Mouse (Mus musculus) midbrain, embryonic 10.5 days (tissue): ENCODE results near the gene Men1. TPM values are rescaled to one million over a fixed set of nuclear protein-coding genes. Genes with fewer than 3 reads are reported as not detected.

Experiments
- DNase-seq: peaks from one replicate; pipeline ENCODE4 v3.0.0-alpha.2; 2017; ENCODE audit warnings: low spot score
- H3K27ac ChIP-seq: fragments of 300-500 bp; sonication (generic); replicated peaks from 2 replicates; pipeline ENCODE4 v1.5.1; 2016; ENCODE audit warnings: mild to moderate bottlenecking
- H3K27me3 ChIP-seq: fragments of 300-500 bp; sonication (generic); 2 replicates; pipeline ENCODE4 v1.6.1; 2016; ENCODE audit warnings: low read depth, mild to moderate bottlenecking; ENCODE audit not compliant: poor library complexity, severe bottlenecking
- H3K36me3 ChIP-seq: fragments of 300-500 bp; sonication (generic); 2 replicates; pipeline ENCODE4 v1.6.1; 2016; ENCODE audit warnings: mild to moderate bottlenecking, moderate library complexity
- H3K4me1 ChIP-seq: fragments of 300-500 bp; sonication (generic); 2 replicates; pipeline ENCODE4 v1.6.1; 2016
- H3K4me3 ChIP-seq: fragments of 300-500 bp; sonication (generic); 2 replicates; pipeline ENCODE4 v1.5.1; 2016; ENCODE audit warnings: mild to moderate bottlenecking, moderate library complexity
- H3K9me3 ChIP-seq: fragments of 300-500 bp; sonication (generic); replicated peaks from 2 replicates; pipeline ENCODE4 v1.6.1; 2016; ENCODE audit warnings: mild to moderate bottlenecking
- WGBS: fragments of 180-500 bp; shearing (Covaris S2); methylation state at CpG from one replicate; pipeline ENCODE4 v1.1.7; 2016; 5-methylcytosine and 5-hydroxymethylcytosine counted together
- polyA plus RNA-seq: library from polyadenylated mRNA; unstranded; fragments of >200 nt; fragmentation: Nextera tagmentation; extraction: Ambion mirVana; gene quantifications from 2 replicates; pipeline ENCODE4 v1.2.1, GENCODE M21; 2016

Men1 gene
- polyA plus RNA-seq, 1 experiment from 2014 or later = 128 TPM

GRCm38 (mm10) chr19:6296551-6297210 is 38.1 kb upstream of the Men1 start:
- Histone ChIP-seq H3K4me3 (no peak overlapping the region), H3K27ac (no peak overlapping the region), H3K4me1 (peaks cover 6% of the 10 kb centered on the region), H3K36me3 (peaks cover 92% of the 10 kb centered on the region), H3K9me3 (no peaks in the 10 kb centered on the region), H3K27me3 (no peaks in the 10 kb centered on the region)
- DNase-seq = no peak
- 89% methylated on average over 5 of the region's 5 CpGs for WGBS

DNA sequence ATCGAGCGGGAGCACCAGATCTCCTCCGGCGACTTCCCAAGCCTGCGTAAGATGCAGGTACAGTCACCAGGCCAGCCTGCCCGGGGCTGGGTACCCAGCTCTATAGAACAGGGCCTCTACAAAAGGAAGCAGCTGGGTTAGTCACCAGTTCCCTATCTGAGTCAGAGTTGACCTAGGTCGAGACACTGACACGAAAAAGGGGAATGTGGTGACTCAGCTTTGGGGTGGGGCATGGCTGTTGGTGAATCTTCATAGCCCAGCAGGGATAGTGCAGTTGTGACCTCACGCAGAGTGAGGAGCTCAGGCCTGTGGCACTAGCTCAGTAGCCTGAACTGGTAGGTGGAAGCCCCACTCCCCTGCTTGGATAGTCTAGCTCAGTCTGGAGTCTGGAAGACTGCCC is 37.1 kb upstream of the Men1 start:
- WGBS = 93% methylated on average over 9 of the region's 9 CpGs
- DNase-seq = no peak
- Histone ChIP-seq H3K27me3 (no peaks in the 10 kb centered on the region), H3K9me3 (no peaks in the 10 kb centered on the region), H3K36me3 (peaks cover 82% of the 10 kb centered on the region), H3K4me1 (peaks cover 8% of the 10 kb centered on the region), H3K4me3 (no peak overlapping the region), H3K27ac (no peak overlapping the region)

DNA sequence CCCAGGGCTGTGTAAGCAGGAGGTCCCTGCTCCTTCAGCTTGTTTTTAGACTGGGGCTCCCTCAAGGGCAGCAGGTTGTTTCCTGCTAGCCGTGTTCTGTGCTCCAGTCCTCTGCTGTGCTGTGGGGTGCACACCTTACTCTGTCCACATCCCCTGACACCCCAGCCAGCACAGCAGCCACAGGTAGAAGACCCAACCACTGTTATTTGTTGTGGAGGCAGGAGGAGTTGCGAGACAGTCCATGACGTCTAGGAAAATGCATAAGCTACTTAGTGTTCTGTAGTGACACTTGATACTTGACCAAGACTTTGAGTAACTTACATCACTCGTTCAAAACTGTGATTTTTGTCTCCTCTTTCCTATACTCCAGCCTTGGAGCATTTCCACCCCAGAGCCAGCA is 35.8 kb upstream of the Men1 start:
- H3K27me3 ChIP-seq = no peaks in the 10 kb centered on the region
- H3K4me3 ChIP-seq = no peak overlapping the region
- DNase-seq = no peak
- H3K9me3 ChIP-seq = no peaks in the 10 kb centered on the region
- 84% methylated on average over 4 of the region's 4 CpGs for WGBS
- H3K36me3 ChIP-seq = peaks cover 68% of the 10 kb centered on the region
- H3K4me1 ChIP-seq = peaks cover 9% of the 10 kb centered on the region
- H3K27ac ChIP-seq = no peak overlapping the region

DNA sequence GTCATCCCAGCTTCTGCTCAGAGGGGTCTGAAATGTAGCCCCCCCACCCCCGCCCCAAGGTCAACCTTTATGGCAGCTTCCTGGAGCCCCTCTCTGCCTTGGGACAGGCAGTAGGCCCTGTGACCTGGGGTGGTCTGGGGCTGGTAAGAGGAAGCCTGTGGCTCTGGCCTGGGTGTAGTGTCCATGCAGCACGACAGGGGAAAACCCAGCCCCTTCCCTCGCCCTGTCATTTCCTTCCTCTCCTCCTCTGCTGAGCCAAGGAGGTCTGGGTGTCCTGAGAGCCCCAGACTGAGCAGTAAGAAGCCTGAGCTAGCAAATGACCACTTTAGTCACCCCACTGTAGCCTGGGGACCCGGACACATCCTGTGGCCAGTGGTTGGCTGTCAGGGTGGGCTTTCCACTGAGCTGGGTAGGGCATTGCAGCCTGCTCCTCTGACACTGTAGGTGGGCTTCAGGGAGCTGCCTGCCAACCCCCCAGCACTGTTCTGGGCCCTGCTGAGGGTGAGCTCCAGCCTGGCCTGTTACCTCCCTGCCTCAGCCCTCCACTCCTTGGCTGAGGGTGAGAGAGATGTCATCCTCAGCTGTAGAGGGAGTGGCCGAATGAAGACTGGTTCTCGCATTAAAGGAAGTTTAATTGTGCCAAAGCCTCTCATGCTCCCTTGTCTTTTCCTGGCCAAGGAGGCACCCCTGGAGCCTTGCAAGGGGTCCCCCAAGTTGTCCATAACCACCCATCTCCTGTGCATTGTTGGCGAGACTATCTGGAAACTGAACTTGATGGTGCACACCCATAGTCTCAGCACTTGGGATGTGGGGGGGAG is 35.1 kb upstream of the Men1 start:
- no peak for DNase-seq
- Histone ChIP-seq H3K27ac (peak overlapping the region; percentile 60; the same call in 1 of the 2 replicates), H3K4me1 (peaks cover 12% of the 10 kb centered on the region), H3K4me3 (no peak overlapping the region), H3K27me3 (no peaks in the 10 kb centered on the region), H3K36me3 (peaks cover 62% of the 10 kb centered on the region), H3K9me3 (no peaks in the 10 kb centered on the region)
- WGBS = 80% methylated on average over 7 of the region's 7 CpGs

- WGBS = 79% methylated on average over 7 of the region's 7 CpGs
- Histone ChIP-seq H3K9me3 (no peaks in the 10 kb centered on the region), H3K27me3 (no peaks in the 10 kb centered on the region), H3K4me3 (no peak overlapping the region), H3K36me3 (peaks cover 54% of the 10 kb centered on the region), H3K4me1 (peaks cover 14% of the 10 kb centered on the region), H3K27ac (no peak overlapping the region)
- DNase-seq = no peak
Observed at GRCm38 (mm10) chr19:6300402-6300841, 34.4 kb upstream of the Men1 start.

GRCm38 (mm10) chr19:6302114-6302513 is 32.7 kb upstream of the Men1 start:
- Histone ChIP-seq H3K27ac (no peak overlapping the region), H3K9me3 (no peaks in the 10 kb centered on the region), H3K36me3 (peaks cover 37% of the 10 kb centered on the region), H3K4me3 (no peak overlapping the region), H3K4me1 (peaks cover 30% of the 10 kb centered on the region), H3K27me3 (peaks cover under 1% of the 10 kb centered on the region; the same call in 1 of the 2 replicates)
- WGBS = 94% methylated on average over 5 of the region's 5 CpGs
- no peak for DNase-seq

DNA sequence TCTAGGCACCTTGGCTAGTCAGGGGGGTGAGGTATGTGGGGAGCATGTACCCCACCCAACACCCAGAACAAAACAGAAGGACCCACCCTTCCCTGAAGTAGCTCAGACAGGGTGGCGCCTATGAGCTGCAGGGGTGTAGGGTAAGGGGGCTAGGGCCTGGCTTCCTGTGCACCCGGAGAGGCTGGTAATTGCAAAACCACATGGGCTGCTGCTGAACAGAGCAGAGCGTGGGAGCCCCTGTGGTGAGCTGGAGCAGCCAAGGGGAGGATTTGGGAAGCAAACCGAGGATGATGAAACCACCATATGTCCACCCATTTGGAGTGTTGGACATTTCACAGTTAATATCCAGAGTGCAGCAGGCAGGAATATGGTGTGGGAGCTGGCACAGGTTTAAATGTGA is 32.3 kb upstream of the Men1 start:
- no peak overlapping the region for H3K27ac ChIP-seq
- WGBS = 45% methylated on average over 4 of the region's 4 CpGs
- H3K4me3 ChIP-seq = 0 out of 2 replicates have a peak overlapping the region, but pooled peaks have one; percentile 7
- H3K4me1 ChIP-seq = peaks cover 34% of the 10 kb centered on the region
- no peak for DNase-seq
- H3K27me3 ChIP-seq = peaks cover 5% of the 10 kb centered on the region
- H3K36me3 ChIP-seq = peaks cover 33% of the 10 kb centered on the region
- H3K9me3 ChIP-seq = no peaks in the 10 kb centered on the region

DNA sequence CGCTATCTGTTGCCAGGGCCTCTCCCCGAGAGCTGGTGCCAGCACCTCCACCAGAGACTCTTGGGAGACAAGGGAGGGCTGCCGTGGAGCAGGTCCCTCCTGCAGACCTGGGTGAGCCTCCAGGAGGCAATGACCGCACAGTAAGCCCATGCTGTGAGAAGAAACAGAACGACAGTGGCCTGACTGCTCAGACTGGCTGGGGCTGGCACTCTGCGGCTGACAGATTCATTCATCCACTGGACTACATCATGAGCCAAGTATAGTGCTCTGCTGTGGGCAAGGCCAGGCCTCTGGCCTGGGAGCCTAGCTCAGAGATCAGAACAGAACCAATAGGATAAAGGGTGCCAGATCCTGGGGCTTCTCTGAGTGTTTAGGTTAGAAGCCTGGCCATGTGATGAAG is 30.9 kb upstream of the Men1 start:
- Histone ChIP-seq H3K27me3 (peaks cover 10% of the 10 kb centered on the region), H3K27ac (0 out of 2 replicates have a peak overlapping the region, but pooled peaks have one; percentile 9), H3K4me1 (peaks cover 46% of the 10 kb centered on the region), H3K36me3 (peaks cover 20% of the 10 kb centered on the region), H3K4me3 (no peak overlapping the region), H3K9me3 (no peaks in the 10 kb centered on the region)
- 84% methylated on average over 6 of the region's 6 CpGs for WGBS
- DNase-seq = no peak

GRCm38 (mm10) chr19:6304787-6305516 is 29.8 kb upstream of the Men1 start:
- DNase-seq = peak; percentile 88
- H3K4me3 ChIP-seq = no peak overlapping the region
- peaks cover 9% of the 10 kb centered on the region for H3K36me3 ChIP-seq
- WGBS = 26% methylated on average over 5 of the region's 5 CpGs
- peaks cover 10% of the 10 kb centered on the region for H3K27me3 ChIP-seq
- H3K4me1 ChIP-seq = peaks cover 54% of the 10 kb centered on the region
- peak overlapping the region; percentile 7; the same call in 1 of the 2 replicates for H3K27ac ChIP-seq
- H3K9me3 ChIP-seq = no peaks in the 10 kb centered on the region

- H3K4me1 ChIP-seq = peaks cover 49% of the 10 kb centered on the region
- 61% methylated on average over 8 of the region's 8 CpGs for WGBS
- no peaks in the 10 kb centered on the region for H3K9me3 ChIP-seq
- no peak for DNase-seq
- peaks cover 10% of the 10 kb centered on the region for H3K27me3 ChIP-seq
- peaks cover 4% of the 10 kb centered on the region; the same call in 1 of the 2 replicates for H3K36me3 ChIP-seq
- H3K4me3 ChIP-seq = peak overlapping the region; percentile 76
- peak overlapping the region; percentile 85 for H3K27ac ChIP-seq
Observed at GRCm38 (mm10) chr19:6305517-6306115, 29.2 kb upstream of the Men1 start.

DNA sequence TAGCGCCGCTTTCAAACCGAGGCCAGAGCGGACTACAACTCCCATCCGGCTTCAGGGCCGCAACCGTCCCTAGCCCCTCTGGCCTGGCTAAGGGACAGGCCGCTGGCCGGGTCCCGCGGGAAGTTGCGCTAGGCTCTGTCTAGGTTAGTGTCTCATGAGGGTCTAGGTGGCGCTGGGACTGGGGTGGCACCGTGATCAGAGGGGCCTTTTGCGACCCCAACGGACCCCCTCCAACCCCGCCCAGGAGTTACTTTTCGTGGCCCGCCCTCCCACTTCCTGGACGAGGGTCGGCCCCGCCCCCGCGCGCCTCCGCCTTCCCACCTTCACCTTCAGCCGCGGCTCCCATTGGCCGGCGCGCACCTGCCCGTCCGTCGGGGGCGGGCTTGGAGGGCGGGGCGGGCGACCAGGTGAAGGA is 28.6 kb upstream of the Men1 start, which contains the start of gene Cdc42bpg:
TSS of gene Cdc42bpg (plus strand) at position 320 of the 415 bp plus-strand sequence.
- Histone ChIP-seq H3K36me3 (peaks cover under 1% of the 10 kb centered on the region; the same call in 1 of the 2 replicates), H3K27ac (peak within 1 kb of the TSS; percentile 85), H3K4me1 (peaks cover 48% of the 10 kb centered on the region), H3K4me3 (peak within 1 kb of the TSS; percentile 76), H3K27me3 (peaks cover 10% of the 10 kb centered on the region), H3K9me3 (no peaks in the 10 kb centered on the region)
- WGBS = under 1% methylated on average over 38 of the region's 38 CpGs
- DNase-seq = peak; percentile 80

DNA sequence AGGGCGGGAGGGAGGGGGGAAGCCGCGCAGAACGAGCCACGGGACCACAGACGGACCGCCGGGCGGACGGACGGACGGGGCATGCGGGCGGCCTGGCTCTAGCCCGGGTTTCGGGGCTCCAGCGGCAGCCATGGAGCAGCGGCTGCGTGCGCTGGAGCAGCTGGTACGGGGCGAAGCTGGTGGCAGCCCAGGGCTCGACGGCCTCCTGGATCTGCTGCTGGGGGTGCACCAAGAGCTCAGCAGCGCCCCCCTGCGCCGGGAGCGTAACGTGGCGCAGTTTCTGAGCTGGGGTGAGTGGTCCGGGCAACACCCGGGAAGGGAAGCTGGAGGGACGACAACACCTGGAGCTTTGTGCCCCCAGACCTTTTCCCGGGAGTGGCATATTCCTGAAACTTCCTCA is 28.2 kb upstream of the Men1 start:
- Histone ChIP-seq H3K27me3 (peaks cover 10% of the 10 kb centered on the region), H3K9me3 (no peaks in the 10 kb centered on the region), H3K27ac (peak overlapping the region; percentile 85), H3K4me1 (peaks cover 48% of the 10 kb centered on the region), H3K4me3 (peak overlapping the region; percentile 76), H3K36me3 (peaks cover 4% of the 10 kb centered on the region; the same call in 1 of the 2 replicates)
- DNase-seq = peak; percentile 79
- WGBS = 1% methylated on average over 34 of the region's 34 CpGs
